Mouse (Mus musculus): ENCODE measurements around the gene Efnb3. TPM values are rescaled to one million over a fixed set of nuclear protein-coding genes. Genes with fewer than 3 reads are reported as not detected.

Gene Efnb3
- polyA plus RNA-seq, 1 experiment from 2014 or later = 7.8 TPM

- no peak for ATAC-seq (replicated peaks; ENCODE audit: low FRiP score, low read depth)
- H3K36me3 ChIP-seq (ENCODE audit: insufficient read depth, low read length) = peaks cover 33% of the 10 kb centered on the region
These were observed 25.8 kb upstream of the Efnb3 start for GRCm38 (mm10) chr11:69585718-69586325.

DNA sequence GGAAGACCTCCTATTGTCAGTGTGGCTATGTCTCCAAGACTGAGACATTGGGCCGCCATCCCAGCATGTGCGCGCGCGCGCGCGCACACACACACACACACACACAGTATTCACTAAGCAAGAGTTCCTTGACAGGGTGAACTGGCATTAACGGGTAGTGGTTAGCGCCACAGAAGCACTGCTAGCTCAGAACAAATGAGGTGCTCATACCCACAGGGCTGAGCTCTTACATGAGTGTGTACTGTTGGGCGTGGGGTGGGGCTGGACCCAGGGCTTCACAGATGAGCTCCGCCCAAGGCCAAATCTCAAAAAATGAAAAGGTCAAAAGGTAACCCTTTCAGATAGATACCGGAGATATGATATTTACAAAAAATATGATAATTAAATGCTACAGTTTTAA lies 24.9 kb upstream of the Efnb3 start:
- no peak for TF ChIP-seq CTCF (IDR thresholded peaks at IDR 0.05; ENCODE audit: low read depth)
- 95% methylated on average over 13 of the region's 13 CpGs for WGBS
- peaks cover 29% of the 10 kb centered on the region for H3K36me3 ChIP-seq (ENCODE audit: insufficient read depth, low read length)
- no peaks in the 10 kb centered on the region for H3K27me3 ChIP-seq (ENCODE audit: insufficient read depth, low read length)
- H3K4me1 ChIP-seq (replicated peaks; ENCODE audit: insufficient read depth, low read length) = 0 out of 2 replicates have a peak, but pooled peaks cover 3% of the 10 kb centered on the region
- H3K4me3 ChIP-seq (replicated peaks; ENCODE audit: low read depth, low read length) = no peak overlapping the region
- no peak overlapping the region for H3K9ac ChIP-seq (ENCODE audit: low read depth, low read length)
- DNase-seq (ENCODE audit: low spot score) (no peak), ATAC-seq (replicated peaks; ENCODE audit: low FRiP score, low read depth) (no peak)
- no peaks in the 10 kb centered on the region for H3K9me3 ChIP-seq (replicated peaks; ENCODE audit: low read length)
- no peak overlapping the region for H3K27ac ChIP-seq
- no peak overlapping the region for H3K4me2 ChIP-seq (ENCODE audit: low read length)

More at GRCm38 (mm10) chr11:69585718-69586325, 25.8 kb upstream of the Efnb3 start:
- no peak for DNase-seq (ENCODE audit: low spot score)
- H3K4me2 ChIP-seq (ENCODE audit: low read length) = no peak overlapping the region
- TF ChIP-seq CTCF (IDR thresholded peaks at IDR 0.05; ENCODE audit: low read depth) = no peak; the same call in 1 of the 2 replicates
- H3K9ac ChIP-seq (ENCODE audit: low read depth, low read length) = no peak overlapping the region
- H3K27ac ChIP-seq = no peak overlapping the region
- H3K9me3 ChIP-seq (replicated peaks; ENCODE audit: low read length) = no peaks in the 10 kb centered on the region
- 0 out of 2 replicates have a peak, but pooled peaks cover 3% of the 10 kb centered on the region for H3K4me1 ChIP-seq (replicated peaks; ENCODE audit: insufficient read depth, low read length)
- 76% methylated on average over 7 of the region's 7 CpGs for WGBS
- no peak overlapping the region for H3K4me3 ChIP-seq (replicated peaks; ENCODE audit: low read depth, low read length)
- no peaks in the 10 kb centered on the region for H3K27me3 ChIP-seq (ENCODE audit: insufficient read depth, low read length)

DNA sequence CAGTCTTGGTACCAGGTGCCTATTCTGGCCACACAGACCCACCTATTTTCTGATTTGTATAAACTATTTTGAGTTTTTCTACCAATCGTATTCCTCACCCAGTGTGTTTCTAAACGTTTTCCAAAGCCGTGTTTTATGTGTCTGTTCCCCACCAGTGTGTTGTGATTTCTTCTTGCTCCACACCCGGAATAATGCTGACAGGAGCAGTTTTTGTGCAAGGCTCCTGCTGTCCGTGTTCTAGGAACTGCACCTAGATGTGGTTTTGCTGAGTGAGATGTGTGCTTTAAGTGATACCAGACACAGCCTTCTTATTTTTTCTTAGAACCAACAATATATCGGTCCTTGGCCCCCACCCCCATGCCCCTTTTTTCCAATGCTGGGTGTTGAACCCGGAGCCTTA lies 24.0 kb upstream of the Efnb3 start:
- Histone ChIP-seq H3K4me2 (ENCODE audit: low read length) (no peak overlapping the region), H3K27ac (no peak overlapping the region), H3K4me3 (replicated peaks; ENCODE audit: low read depth, low read length) (no peak overlapping the region), H3K27me3 (ENCODE audit: insufficient read depth, low read length) (no peaks in the 10 kb centered on the region), H3K9ac (ENCODE audit: low read depth, low read length) (no peak overlapping the region), H3K4me1 (replicated peaks; ENCODE audit: insufficient read depth, low read length) (0 out of 2 replicates have a peak, but pooled peaks cover 3% of the 10 kb centered on the region), H3K9me3 (replicated peaks; ENCODE audit: low read length) (no peaks in the 10 kb centered on the region), H3K36me3 (ENCODE audit: insufficient read depth, low read length) (peaks cover 20% of the 10 kb centered on the region)
- DNase-seq (ENCODE audit: low spot score) = no peak
- WGBS = 78% methylated on average over 7 of the region's 7 CpGs
- no peak for ATAC-seq (replicated peaks; ENCODE audit: low FRiP score, low read depth)
- TF ChIP-seq CTCF (IDR thresholded peaks at IDR 0.05; ENCODE audit: low read depth) = no peak

DNA sequence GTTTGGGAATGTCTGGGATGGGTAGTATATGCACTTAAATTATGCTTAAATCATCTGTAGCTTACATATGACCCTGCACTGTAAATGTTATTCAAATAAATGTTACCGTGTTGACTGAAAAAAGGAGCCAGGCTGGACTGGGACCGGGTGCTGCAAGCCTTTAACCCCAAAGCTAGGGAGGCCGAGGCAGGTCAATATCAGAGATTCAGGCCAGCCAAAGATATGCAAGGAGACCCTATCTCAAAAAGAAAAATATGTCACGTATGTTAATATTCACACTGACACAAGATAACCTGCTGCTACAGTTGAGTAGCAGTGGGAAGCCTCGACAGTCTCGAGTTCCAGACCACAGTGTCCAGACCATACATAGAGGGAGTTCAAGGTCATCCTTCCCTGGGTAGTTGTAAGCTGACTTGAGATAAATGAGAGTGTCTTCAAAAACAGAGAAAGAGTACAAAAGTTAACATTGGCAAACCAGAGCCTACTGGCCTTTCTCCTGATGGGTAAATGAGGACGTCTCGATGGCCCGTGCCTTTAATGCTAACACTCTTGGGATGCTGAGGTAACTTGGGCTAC lies 22.3 kb upstream of the Efnb3 start:
- H3K27ac ChIP-seq = no peak overlapping the region

GRCm38 (mm10) chr11:69581814-69582213 lies 21.8 kb upstream of the Efnb3 start:
- H3K27me3 ChIP-seq (ENCODE audit: insufficient read depth, low read length) = no peaks in the 10 kb centered on the region
- H3K4me2 ChIP-seq (ENCODE audit: low read length) = peak overlapping the region; percentile 80
- TF ChIP-seq CTCF (IDR thresholded peaks at IDR 0.05; ENCODE audit: low read depth) = no peak
- WGBS = 1% methylated on average over 8 of the region's 8 CpGs
- H3K9me3 ChIP-seq (replicated peaks; ENCODE audit: low read length) = no peaks in the 10 kb centered on the region
- DNase-seq (ENCODE audit: low spot score) (peak; percentile 48), ATAC-seq (replicated peaks; ENCODE audit: low FRiP score, low read depth) (no peak)
- H3K27ac ChIP-seq = peak overlapping the region; percentile 99
- no peaks in the 10 kb centered on the region for H3K36me3 ChIP-seq (ENCODE audit: insufficient read depth, low read length)
- H3K4me1 ChIP-seq (replicated peaks; ENCODE audit: insufficient read depth, low read length) = peaks cover 17% of the 10 kb centered on the region; the same call in 1 of the 2 replicates
- H3K9ac ChIP-seq (ENCODE audit: low read depth, low read length) = peak overlapping the region; percentile 88
- peak overlapping the region; percentile 88 for H3K4me3 ChIP-seq (replicated peaks; ENCODE audit: low read depth, low read length)

More for the DNA sequence above, 22.3 kb upstream of the Efnb3 start:
- Histone ChIP-seq H3K9ac (ENCODE audit: low read depth, low read length) (no peak overlapping the region), H3K4me2 (ENCODE audit: low read length) (peak overlapping the region; percentile 80), H3K36me3 (ENCODE audit: insufficient read depth, low read length) (peaks cover 3% of the 10 kb centered on the region; the same call in 1 of the 2 replicates), H3K9me3 (replicated peaks; ENCODE audit: low read length) (no peaks in the 10 kb centered on the region), H3K4me3 (replicated peaks; ENCODE audit: low read depth, low read length) (0 out of 2 replicates have a peak overlapping the region, but pooled peaks have one; percentile 88), H3K4me1 (replicated peaks; ENCODE audit: insufficient read depth, low read length) (peaks cover 17% of the 10 kb centered on the region; the same call in 1 of the 2 replicates), H3K27me3 (ENCODE audit: insufficient read depth, low read length) (no peaks in the 10 kb centered on the region)
- ATAC-seq (replicated peaks; ENCODE audit: low FRiP score, low read depth) = no peak
- TF ChIP-seq CTCF (IDR thresholded peaks at IDR 0.05; ENCODE audit: low read depth) = no peak
- no peak for DNase-seq (ENCODE audit: low spot score)
- 57% methylated on average over 9 of the region's 9 CpGs for WGBS

DNA sequence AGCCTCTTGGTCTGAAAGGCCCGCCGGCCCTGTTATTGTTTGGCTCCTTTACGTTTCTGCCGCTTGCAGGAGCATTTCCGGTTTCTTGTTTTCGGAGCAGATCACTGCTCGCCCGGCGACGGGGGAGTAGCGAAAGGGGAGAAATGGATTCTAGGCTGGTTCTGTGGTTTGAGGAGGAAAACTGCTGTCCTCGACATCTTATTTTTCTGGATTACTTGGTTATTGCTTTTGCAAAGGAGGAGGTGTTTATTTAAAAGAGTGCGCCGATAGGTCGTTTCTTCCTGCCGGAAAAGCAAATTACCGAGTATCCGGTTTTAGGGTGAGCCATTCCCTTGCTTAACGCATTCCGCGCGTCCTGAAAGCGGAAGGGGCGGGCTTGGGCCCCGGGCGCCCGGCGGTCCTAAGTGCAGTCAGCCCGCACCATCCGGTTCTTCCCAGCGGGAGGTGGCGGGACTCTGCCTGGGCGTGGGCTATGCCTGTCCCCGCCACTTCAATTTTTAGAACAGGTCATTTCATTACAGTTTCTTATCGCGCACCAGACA lies 21.2 kb upstream of the Efnb3 start:
- TF ChIP-seq CTCF (IDR thresholded peaks at IDR 0.05; ENCODE audit: low read depth) = 0 out of 2 replicates have a peak, but pooled peaks have one; percentile 1
- no peaks in the 10 kb centered on the region for H3K36me3 ChIP-seq (ENCODE audit: insufficient read depth, low read length)
- DNase-seq (ENCODE audit: low spot score) (peak; percentile 98), ATAC-seq (replicated peaks; ENCODE audit: low FRiP score, low read depth) (peak; percentile 83)
- under 1% methylated on average over 36 of the region's 36 CpGs for WGBS
- no peaks in the 10 kb centered on the region for H3K27me3 ChIP-seq (ENCODE audit: insufficient read depth, low read length)
- H3K9ac ChIP-seq (ENCODE audit: low read depth, low read length) = peak overlapping the region; percentile 88
- H3K9me3 ChIP-seq (replicated peaks; ENCODE audit: low read length) = no peaks in the 10 kb centered on the region
- H3K4me1 ChIP-seq (replicated peaks; ENCODE audit: insufficient read depth, low read length) = peaks cover 17% of the 10 kb centered on the region; the same call in 1 of the 2 replicates
- peak overlapping the region; percentile 99 for H3K27ac ChIP-seq
- peak overlapping the region; percentile 80 for H3K4me2 ChIP-seq (ENCODE audit: low read length)
- H3K4me3 ChIP-seq (replicated peaks; ENCODE audit: low read depth, low read length) = peak overlapping the region; percentile 88
